Mouse (Mus musculus): ENCODE measurements around the gene Kiss1r. TPM values are rescaled to one million over a fixed set of nuclear protein-coding genes. Genes with fewer than 3 reads are reported as not detected.

The Kiss1r gene
- polyA plus RNA-seq (2015; fragmentation: Nextera tagmentation; extraction: Ambion mirVana) = 1.2 and 1.3 TPM in 2 replicates

DNA sequence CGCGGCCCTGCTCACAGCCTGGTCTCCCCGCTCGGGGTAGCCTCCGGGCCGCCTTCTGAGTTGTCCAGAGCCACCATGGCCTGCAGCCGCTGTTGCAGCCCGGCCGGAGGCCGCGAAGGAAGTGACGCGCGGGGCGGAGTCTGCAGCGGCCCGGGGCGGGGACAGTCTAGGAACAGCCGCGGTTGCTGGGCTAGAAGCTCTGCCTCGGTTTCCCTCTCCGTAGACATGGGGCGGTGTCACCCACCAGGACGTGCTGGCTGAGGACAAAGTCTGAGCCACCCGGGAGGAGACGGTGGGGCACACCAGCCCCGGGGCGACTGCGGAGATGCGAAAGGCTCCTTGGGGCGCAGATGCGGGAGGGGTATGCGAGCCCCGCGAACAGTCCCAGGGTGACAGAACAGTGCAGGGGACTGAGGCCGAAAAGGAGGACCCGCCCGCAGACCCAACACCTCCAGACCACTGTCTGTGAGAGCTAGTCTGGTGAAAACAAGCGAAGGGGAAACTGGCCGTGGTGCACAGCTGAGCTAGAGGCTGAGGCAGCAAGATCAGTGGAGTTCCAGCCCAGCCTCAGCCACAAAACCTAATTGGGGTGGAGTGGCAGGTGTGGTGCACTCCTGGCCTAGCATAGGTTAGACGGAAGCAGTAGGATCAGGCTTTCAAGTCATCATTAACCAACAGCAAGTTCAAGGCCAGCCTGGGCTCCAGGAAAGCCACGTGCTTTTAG, at the start of gene Kiss1r:
Gene Kiss1r, plus strand, starts transcription at position 164 of the 724 bp plus-strand sequence.

DNA sequence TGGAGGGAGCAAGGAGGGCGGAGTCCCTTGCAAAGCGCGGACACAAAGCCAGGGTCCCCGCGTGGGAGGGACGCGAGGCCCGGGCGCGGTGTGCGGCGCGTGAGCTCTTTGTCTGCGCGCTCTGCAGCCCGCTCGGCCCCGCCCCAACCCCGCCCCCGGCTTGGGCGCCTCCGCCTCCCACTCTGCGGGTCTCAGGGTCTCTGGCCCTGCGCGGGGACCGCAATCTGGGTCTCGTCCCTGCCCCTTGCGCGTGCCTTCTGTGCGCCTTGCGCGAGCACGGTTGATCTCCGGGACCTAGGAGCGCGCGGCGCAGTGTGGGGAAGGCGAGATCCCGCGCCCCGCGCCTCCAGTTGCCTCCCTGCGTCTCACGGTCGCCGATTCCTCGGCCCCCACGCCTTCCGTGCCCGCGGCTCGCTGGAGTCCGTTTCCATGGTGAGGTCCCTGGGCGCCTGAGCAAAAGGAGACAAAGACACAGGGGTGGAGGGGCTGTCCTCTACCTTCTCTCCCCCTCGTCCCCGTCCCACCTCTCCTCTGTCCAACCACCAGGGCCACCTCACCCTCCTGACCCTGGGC, 42.4 kb upstream of the Kiss1r start, which contains the start of the genes Prtn3 and Plppr3:
Gene Prtn3, plus strand, starts transcription at position 187 of the 573 bp plus-strand sequence.
Gene Plppr3, minus strand, starts transcription at position 345 of the 573 bp plus-strand sequence.

GRCm38 (mm10) chr10:79886054-79886453, 30.7 kb upstream of the Kiss1r start, which contains the start of gene Elane:
Gene Elane, plus strand, starts transcription at chr10:79886247.

GRCm38 (mm10) chr10:79890670-79891069, 26.1 kb upstream of the Kiss1r start, which contains the start of gene Cfd:
Gene Cfd, plus strand, starts transcription at chr10:79890853.

GRCm38 (mm10) chr10:79908167-79909091, 8.3 kb upstream of the Kiss1r start, which contains the start of gene Med16:
Gene Med16, minus strand, starts transcription at chr10:79908923.

DNA sequence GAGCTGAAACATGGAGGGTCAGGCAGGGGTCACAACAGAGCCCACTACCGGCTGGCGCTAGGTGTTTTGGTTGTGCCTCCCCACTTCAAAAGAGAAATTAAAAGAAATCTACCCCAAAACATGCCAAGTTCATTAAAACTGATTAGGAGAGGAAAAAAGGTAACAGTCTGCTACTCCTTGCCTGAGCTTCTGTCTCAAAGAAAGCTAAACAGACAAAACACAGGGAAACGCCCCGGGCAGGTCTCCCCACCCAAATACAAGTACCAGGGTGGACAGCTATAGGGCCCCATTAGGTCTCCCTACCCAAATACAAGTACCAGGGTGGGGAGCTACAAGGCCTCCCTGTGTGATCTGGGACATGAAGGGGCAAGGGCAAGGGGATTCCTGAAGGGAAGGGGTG, 6.2 kb upstream of the Kiss1r start, which contains the start of gene Gm26602:
Gene Gm26602, plus strand, starts transcription at position 301 of the 400 bp plus-strand sequence.

DNA sequence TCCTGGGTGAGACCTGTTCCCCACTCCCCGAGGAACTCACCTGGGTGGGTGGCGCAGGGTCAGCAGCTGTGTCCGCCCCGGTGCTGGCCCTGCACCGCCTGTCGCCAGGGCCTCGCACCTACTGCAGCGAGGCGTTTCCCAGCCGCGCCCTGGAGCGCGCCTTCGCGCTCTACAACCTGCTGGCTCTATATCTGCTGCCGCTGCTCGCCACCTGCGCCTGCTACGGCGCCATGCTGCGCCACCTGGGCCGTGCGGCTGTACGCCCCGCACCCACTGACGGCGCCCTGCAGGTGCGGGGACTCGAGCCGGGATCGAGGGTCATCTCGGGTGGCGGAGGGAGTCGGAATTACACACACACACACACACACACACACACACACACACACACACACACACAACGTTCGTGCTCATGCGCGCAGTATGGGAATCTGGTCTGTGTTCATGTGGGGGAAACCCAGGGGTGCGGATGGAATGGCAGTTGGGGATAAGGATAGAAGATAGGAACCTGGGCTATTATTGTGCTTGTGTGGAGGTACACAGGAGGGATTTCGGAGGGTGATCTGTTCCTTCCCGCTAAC, 4.3 kb downstream of the Kiss1r start, which contains the start of gene R3hdm4:
Gene R3hdm4, minus strand, starts transcription at position 251 of the 578 bp plus-strand sequence.

GRCm38 (mm10) chr10:79926491-79927323, 9.9 kb downstream of the Kiss1r start, which contains the start of gene Arid3a:
Gene Arid3a, plus strand, starts transcription at chr10:79927043.

GRCm38 (mm10) chr10:79959847-79960601, 43.3 kb downstream of the Kiss1r start, which contains the start of gene Wdr18:
Gene Wdr18, plus strand, starts transcription at chr10:79960152.

GRCm38 (mm10) chr10:79970415-79971182, 53.8 kb downstream of the Kiss1r start, which contains the start of gene Grin3b:
Gene Grin3b, plus strand, starts transcription at chr10:79970715.

Other genes starting within 250 kb of the Kiss1r start
- 47.4 and 51.3 TPM in 2 replicates for gene Tpgs1, start 247.6 kb upstream of the Kiss1r start, polyA plus RNA-seq (2015; fragmentation: Nextera tagmentation; extraction: Ambion mirVana)
- 63.7 and 68.6 TPM in 2 replicates for gene Cdc34, start 234.8 kb upstream of the Kiss1r start, polyA plus RNA-seq (2015; fragmentation: Nextera tagmentation; extraction: Ambion mirVana)
- gene Gzmm, start 228.0 kb upstream of the Kiss1r start, polyA plus RNA-seq (2015; fragmentation: Nextera tagmentation; extraction: Ambion mirVana) = 0.16 and 0.48 TPM in 2 replicates
- gene Bsg, start 212.5 kb upstream of the Kiss1r start, polyA plus RNA-seq (2015; fragmentation: Nextera tagmentation; extraction: Ambion mirVana) = 812 and 845 TPM in 2 replicates
- 0.06 and 0.08 TPM in 2 replicates for gene Hcn2, start 200.3 kb upstream of the Kiss1r start, polyA plus RNA-seq (2015; fragmentation: Nextera tagmentation; extraction: Ambion mirVana)
- gene Polrmt, start 170.4 kb upstream of the Kiss1r start, polyA plus RNA-seq (2015; fragmentation: Nextera tagmentation; extraction: Ambion mirVana) = 14.4 and 14.7 TPM in 2 replicates
- 0.24 and 0.28 TPM in 2 replicates for gene Fgf22, start 161.9 kb upstream of the Kiss1r start, polyA plus RNA-seq (2015; fragmentation: Nextera tagmentation; extraction: Ambion mirVana)
- 50.7 and 60.7 TPM in 2 replicates for gene Rnf126, start 150.0 kb upstream of the Kiss1r start, polyA plus RNA-seq (2015; fragmentation: Nextera tagmentation; extraction: Ambion mirVana)
- gene Fstl3, start 139.7 kb upstream of the Kiss1r start, polyA plus RNA-seq (2015; fragmentation: Nextera tagmentation; extraction: Ambion mirVana) = 69.7 and 87.0 TPM in 2 replicates
- 0.12 TPM in 1 of 2 replicates, not detected in the other for gene Prss57, start 126.0 kb upstream of the Kiss1r start, polyA plus RNA-seq (2015; fragmentation: Nextera tagmentation; extraction: Ambion mirVana)
- 39.7 and 44.2 TPM in 2 replicates for gene Palm, start 123.4 kb upstream of the Kiss1r start, polyA plus RNA-seq (2015; fragmentation: Nextera tagmentation; extraction: Ambion mirVana)
- 1.6 and 2.9 TPM in 2 replicates for gene Misp, start 96.0 kb upstream of the Kiss1r start, polyA plus RNA-seq (2015; fragmentation: Nextera tagmentation; extraction: Ambion mirVana)
- 109 and 124 TPM in 2 replicates for gene Ptbp1, start 62.5 kb upstream of the Kiss1r start, polyA plus RNA-seq (2015; fragmentation: Nextera tagmentation; extraction: Ambion mirVana)
- gene Prtn3, start 42.5 kb upstream of the Kiss1r start, polyA plus RNA-seq (2015; fragmentation: Nextera tagmentation; extraction: Ambion mirVana) = 2.3 and 8.8 TPM in 2 replicates
- gene Plppr3, start 42.3 kb upstream of the Kiss1r start, polyA plus RNA-seq (2015; fragmentation: Nextera tagmentation; extraction: Ambion mirVana) = 2.2 TPM in 2 replicates
- 0.13 and 0.16 TPM in 2 replicates for gene Elane, start 30.7 kb upstream of the Kiss1r start, polyA plus RNA-seq (2015; fragmentation: Nextera tagmentation; extraction: Ambion mirVana)
- 0.18 TPM in 1 of 2 replicates, not detected in the other for gene Cfd, start 26.1 kb upstream of the Kiss1r start, polyA plus RNA-seq (2015; fragmentation: Nextera tagmentation; extraction: Ambion mirVana)
- gene Med16, start 8.0 kb upstream of the Kiss1r start, polyA plus RNA-seq (2015; fragmentation: Nextera tagmentation; extraction: Ambion mirVana) = 33.5 and 34.4 TPM in 2 replicates
- not detected in 2 replicates for gene Gm26602, start 6.1 kb upstream of the Kiss1r start, polyA plus RNA-seq (2015; fragmentation: Nextera tagmentation; extraction: Ambion mirVana)
- gene R3hdm4, start 4.2 kb downstream of the Kiss1r start, polyA plus RNA-seq (2015; fragmentation: Nextera tagmentation; extraction: Ambion mirVana) = 125 and 126 TPM in 2 replicates
- 4.0 TPM in 2 replicates for gene Arid3a, start 10.1 kb downstream of the Kiss1r start, polyA plus RNA-seq (2015; fragmentation: Nextera tagmentation; extraction: Ambion mirVana)
- gene Wdr18, start 43.2 kb downstream of the Kiss1r start, polyA plus RNA-seq (2015; fragmentation: Nextera tagmentation; extraction: Ambion mirVana) = 52.5 and 55.6 TPM in 2 replicates
- gene Grin3b, start 53.7 kb downstream of the Kiss1r start, polyA plus RNA-seq (2015; fragmentation: Nextera tagmentation; extraction: Ambion mirVana) = 0.07 and 0.13 TPM in 2 replicates
- 15.3 and 18.7 TPM in 2 replicates for gene Tmem259, start 67.4 kb downstream of the Kiss1r start, polyA plus RNA-seq (2015; fragmentation: Nextera tagmentation; extraction: Ambion mirVana)
- 662 and 733 TPM in 2 replicates for gene Cnn2, start 71.6 kb downstream of the Kiss1r start, polyA plus RNA-seq (2015; fragmentation: Nextera tagmentation; extraction: Ambion mirVana)
- 2.9 and 3.0 TPM in 2 replicates for gene Abca7, start 79.5 kb downstream of the Kiss1r start, polyA plus RNA-seq (2015; fragmentation: Nextera tagmentation; extraction: Ambion mirVana)
- gene Arhgap45, start 99.7 kb downstream of the Kiss1r start, polyA plus RNA-seq (2015; fragmentation: Nextera tagmentation; extraction: Ambion mirVana) = 5.5 and 10.3 TPM in 2 replicates
- 94.2 and 108 TPM in 2 replicates for gene Polr2e, start 122.8 kb downstream of the Kiss1r start, polyA plus RNA-seq (2015; fragmentation: Nextera tagmentation; extraction: Ambion mirVana)
- 724 and 745 TPM in 2 replicates for gene Gpx4, start 130.2 kb downstream of the Kiss1r start, polyA plus RNA-seq (2015; fragmentation: Nextera tagmentation; extraction: Ambion mirVana)
- 14.6 and 18.7 TPM in 2 replicates for gene Sbno2, start 188.6 kb downstream of the Kiss1r start, polyA plus RNA-seq (2015; fragmentation: Nextera tagmentation; extraction: Ambion mirVana)
- gene Stk11, start 198.8 kb downstream of the Kiss1r start, polyA plus RNA-seq (2015; fragmentation: Nextera tagmentation; extraction: Ambion mirVana) = 11.9 and 12.4 TPM in 2 replicates
- gene Atp5d, start 221.7 kb downstream of the Kiss1r start, polyA plus RNA-seq (2015; fragmentation: Nextera tagmentation; extraction: Ambion mirVana) = 604 and 621 TPM in 2 replicates
- gene Cbarp, start 223.9 kb downstream of the Kiss1r start, polyA plus RNA-seq (2015; fragmentation: Nextera tagmentation; extraction: Ambion mirVana) = 2.1 and 2.4 TPM in 2 replicates
- gene Midn, start 231.3 kb downstream of the Kiss1r start, polyA plus RNA-seq (2015; fragmentation: Nextera tagmentation; extraction: Ambion mirVana) = 7.5 and 7.6 TPM in 2 replicates
- gene Cirbp, start 249.0 kb downstream of the Kiss1r start, polyA plus RNA-seq (2015; fragmentation: Nextera tagmentation; extraction: Ambion mirVana) = 215 and 228 TPM in 2 replicates

Data from urinary bladder, postnatal 0 days (tissue).